Mouse (Mus musculus) cerebellum, adult 11 months (tissue): ENCODE results near the gene Eefsec.

ENCODE experiments used
- DNase-seq: peaks from one replicate; pipeline ENCODE4 v3.0.0; 2022

Gene Eefsec

GRCm38 (mm10) chr6:88340761-88341160, 105.6 kb downstream of the Eefsec start:
- DNase-seq: no peak

- DNase-seq: no peak
Measured at GRCm38 (mm10) chr6:88329336-88329735, 117.0 kb downstream of the Eefsec start.

DNA sequence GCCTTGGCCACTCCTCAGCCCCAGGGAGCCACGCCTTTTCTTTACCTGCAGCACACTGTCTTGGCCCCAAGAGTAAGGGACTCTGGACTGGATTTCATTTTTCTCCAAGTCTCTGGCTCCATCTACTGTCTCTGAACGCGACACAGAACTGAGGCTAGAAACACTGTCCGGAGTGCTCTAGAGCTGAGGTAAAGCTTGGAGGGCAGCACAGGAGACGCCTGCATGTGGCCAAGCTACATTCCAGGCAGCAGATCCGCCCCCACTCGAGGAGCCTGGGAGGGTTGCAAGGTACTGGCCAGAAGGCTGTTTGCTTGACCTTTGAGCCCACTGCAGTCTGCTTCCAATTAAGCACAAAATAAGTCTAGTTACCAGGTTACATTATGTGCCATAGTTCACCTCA, 124.5 kb downstream of the Eefsec start:
- DNase-seq: no peak

DNA sequence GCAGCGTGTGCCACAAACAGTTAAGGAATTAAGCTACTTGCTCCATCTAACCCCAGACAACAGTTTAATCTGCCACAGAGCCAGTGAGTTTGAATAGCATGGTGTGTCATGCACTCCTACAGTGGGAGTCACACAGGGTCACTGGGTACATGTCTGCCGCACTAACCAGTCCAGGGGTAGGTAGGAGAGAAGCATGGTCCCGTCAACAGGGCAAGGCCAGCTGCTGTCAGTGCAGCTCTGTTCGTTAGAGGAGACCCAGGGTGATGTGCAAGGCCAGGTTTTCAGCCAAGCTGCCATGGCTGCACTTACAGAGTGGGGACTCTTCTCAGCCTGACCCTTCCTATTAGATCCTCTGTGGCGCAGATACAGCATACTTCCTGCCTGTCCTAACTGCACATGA, 125.1 kb downstream of the Eefsec start:
- no peak for DNase-seq

- DNase-seq: no peak
Measured at GRCm38 (mm10) chr6:88319735-88320134, 126.6 kb downstream of the Eefsec start.

DNA sequence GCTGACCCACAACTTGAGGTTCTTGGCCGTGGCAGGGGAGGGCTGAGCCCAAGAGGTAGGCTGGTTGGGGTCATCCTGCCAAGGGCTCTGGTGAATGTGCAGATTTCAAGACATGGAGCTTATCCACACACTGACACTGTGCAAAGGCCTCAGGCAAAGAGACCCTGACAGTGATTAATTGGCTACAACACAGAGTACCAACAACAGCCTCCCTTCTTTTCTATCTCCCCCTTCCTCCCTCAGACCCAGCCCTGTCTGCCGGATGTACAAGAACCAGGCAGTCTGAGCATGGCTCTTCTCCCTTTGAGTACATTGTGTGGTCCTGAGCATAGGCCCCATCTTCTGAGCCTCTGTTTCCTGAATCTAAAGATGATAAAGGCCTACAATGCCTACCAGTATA, 131.0 kb downstream of the Eefsec start:
- no peak for DNase-seq

- no peak for DNase-seq
Measured at GRCm38 (mm10) chr6:88313937-88314336, 132.4 kb downstream of the Eefsec start.

- no peak for DNase-seq
Measured at GRCm38 (mm10) chr6:88311593-88311992, 134.7 kb downstream of the Eefsec start.

DNA sequence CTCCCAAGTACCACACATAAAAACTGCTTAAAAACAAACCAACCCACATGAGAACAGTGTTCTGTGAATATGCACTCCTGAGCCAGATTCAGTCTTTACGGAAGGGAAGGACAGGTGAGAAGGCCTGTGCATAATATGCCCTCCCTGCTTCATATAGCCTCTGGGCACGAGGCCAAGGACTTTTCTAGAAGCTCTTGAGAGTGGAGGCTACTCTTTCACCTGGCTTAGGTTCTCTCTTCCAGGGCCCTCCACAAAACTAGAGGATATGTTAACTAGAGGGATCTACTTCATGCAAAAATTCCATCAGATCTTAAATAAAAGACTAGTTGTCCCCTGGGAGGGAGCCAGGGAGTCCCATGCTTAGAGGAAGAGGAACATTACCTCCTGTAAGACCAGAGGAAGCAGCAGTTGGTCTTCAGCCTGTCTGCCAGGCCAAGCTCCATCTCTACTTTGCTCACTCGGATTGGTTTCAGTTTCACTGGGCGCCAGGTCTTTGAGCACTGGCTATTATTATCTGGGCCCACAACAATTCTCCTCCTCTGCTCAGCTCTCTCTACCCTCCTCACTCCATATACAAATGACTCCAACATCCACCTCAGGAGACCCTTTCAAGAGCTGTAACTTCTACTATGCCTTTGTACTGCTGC, 140.1 kb downstream of the Eefsec start:
- no peak for DNase-seq

DNA sequence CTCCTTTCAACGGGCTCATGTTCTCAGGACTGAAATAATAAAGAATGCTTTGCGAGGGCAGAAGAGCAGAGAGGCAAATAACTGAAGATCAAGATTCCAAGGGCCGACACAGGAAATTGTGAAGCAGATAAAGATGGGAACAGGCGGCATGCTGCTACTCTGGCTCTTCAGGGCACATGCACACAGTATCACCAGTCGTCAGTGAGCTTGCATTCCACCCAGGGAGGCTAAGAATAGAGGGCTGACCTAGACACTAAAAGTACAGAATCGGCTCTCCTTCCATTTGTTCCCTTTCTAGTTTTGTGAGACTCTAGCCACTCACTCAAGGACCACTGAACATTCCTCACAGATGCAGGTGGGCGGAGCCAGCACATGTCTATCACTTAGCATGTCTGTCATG, 145.1 kb downstream of the Eefsec start:
- no peak for DNase-seq

GRCm38 (mm10) chr6:88299491-88299890, 146.8 kb downstream of the Eefsec start:
- no peak for DNase-seq

GRCm38 (mm10) chr6:88292274-88292909, 153.9 kb downstream of the Eefsec start:
- DNase-seq: no peak

GRCm38 (mm10) chr6:88290129-88290766, 156.1 kb downstream of the Eefsec start:
- DNase-seq: no peak

GRCm38 (mm10) chr6:88278141-88278540, 168.2 kb downstream of the Eefsec start:
- no peak for DNase-seq

- no peak for DNase-seq
Measured at GRCm38 (mm10) chr6:88277242-88277641, 169.1 kb downstream of the Eefsec start.

GRCm38 (mm10) chr6:88276221-88276620, 170.1 kb downstream of the Eefsec start:
- no peak for DNase-seq

GRCm38 (mm10) chr6:88274623-88275022, 171.7 kb downstream of the Eefsec start:
- no peak for DNase-seq

DNA sequence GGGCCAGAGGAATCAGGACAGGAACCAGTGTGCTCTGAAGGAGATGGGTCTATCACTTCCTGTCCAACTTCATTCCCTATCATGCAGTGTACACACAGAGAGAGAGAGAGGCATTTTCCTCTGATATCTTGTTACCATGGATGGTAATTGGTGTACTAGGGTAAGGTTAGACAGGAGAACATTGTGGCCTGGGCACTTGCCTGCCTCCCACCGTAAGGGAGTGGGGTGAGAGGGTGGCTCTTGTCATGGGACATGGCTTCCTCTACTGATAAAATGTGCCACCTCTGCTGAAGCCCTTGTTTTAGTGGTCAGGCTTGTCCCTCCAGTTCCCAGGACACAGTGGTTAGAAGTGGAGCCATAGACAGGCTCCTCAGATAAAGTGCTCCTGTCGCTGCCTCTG, 178.4 kb downstream of the Eefsec start:
- no peak for DNase-seq

DNA sequence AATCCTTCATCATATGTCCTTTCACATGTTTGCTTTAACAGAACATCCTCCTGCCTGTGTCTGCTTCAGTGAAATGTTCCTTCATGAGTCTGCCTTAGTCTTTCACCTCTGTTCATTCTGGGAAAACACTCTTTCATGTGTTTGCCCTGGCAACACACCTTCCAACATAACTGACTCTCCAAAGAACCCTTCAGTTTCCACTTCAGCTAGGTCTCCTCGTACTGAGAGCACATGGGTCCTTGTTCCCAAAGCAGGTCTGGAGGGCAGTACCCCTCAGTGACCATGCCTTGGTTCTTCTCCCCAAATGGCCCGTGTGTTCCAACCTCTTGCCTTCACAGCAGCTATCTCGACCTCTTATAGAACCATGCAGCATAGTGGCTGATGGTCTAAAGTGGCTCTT, 179.3 kb downstream of the Eefsec start:
- DNase-seq: no peak

DNA sequence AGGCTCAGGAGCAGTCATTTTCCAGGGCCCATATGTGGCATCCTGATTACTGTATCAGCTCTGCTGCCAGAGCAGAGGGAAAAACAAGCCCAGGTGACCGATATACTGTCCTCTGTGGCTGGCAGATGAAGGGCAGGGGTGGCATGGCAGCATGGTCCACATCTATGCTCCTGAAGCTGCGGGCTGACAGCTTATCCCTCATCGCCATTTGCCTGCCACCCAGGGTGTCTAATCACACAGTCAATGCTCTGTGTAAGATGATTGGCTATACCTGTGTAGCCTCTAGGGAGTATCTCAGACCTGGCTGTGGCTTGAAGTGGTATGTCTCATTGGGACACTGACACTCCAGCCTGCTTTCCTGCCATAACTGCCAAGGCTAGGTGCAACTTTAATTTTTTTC, 180.3 kb downstream of the Eefsec start:
- DNase-seq: no peak

DNA sequence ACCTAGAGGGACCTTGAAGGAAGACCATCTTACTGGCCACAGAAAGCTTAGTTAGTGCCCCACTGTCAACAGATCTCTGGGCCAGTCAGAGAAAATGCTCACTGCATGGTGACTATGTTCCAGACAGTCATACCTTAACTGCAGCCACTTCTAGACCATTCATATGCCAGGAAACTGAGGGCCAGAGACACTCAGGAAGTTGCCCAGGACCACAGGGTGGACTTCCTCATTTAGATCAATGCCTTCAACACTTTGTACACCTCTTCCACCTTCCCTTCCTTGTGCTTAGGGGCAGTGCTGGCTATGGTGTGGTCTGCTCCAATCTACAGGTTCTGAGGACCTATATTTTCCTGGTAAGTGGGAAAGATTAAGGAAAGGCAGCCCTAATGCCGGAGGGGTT, 181.0 kb downstream of the Eefsec start:
- no peak for DNase-seq

DNA sequence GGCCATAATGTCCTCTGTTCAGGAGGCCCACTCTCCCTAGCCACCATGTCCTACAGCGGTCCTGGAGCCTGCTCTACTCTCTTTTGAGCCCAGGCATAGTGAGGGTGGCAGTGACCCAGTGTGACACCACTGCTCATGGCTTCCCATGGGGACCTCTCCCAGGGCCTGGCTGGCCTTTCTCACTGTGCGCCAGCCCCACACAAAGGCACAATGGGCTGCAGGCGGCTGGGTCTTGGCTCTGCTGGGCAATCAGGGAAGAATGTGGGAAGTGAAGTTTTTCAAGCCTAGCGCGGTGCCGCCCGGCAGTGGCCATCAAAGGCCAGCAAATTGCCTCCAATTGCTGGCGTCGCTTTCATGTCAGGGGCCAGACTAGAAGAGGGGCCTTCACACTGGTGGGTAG, 184.2 kb downstream of the Eefsec start:
- DNase-seq: no peak

DNA sequence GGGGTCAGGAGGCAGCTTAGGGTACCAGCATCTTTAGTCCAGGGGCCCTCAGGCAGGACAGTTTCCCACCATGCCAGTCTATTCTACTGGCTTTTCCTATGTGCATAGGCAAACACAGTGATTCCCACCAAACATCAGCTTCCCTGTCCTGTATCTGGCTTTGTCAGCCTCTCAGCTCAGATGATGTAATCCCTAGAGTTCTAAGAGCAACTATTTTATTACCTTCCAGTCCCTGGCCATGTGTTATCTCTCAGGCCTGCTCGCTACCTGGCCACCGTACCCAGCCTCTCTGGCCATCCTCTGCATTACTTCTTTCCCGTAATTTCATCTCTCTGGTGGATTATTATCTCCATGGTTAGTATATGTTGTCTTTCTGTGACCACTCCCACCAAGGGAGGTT, 185.7 kb downstream of the Eefsec start:
- DNase-seq: no peak

DNA sequence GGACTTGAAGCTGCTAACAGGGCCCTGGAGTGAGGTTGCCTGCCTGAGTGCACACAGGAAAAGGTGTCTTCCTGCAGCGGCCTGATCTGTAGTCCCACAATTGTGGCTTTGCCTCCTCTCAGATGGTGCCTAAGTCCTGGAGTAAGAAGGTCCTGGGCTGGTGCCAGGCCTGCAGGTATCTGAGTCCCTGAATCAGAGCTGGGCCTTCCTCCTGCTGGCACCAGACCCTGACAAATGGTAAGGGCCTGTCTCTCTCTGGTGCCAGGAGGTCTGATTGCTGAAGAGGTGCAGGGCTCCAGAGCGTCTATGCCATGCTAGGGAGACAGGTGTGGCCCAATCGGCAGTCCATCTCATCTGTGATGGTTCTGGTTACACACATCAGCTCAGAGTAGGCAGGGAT, 186.7 kb downstream of the Eefsec start:
- DNase-seq: peak; percentile 41

GRCm38 (mm10) chr6:88255435-88255834, 190.9 kb downstream of the Eefsec start:
- DNase-seq: no peak
